ENCODE assay signal across 24 mouse cellular contexts in genomic region chr2:17959501-17959900, GRCm38 (mm10). TPM values are rescaled to one million over a fixed set of nuclear protein-coding genes. Genes with fewer than 3 reads are reported as not detected.
A peak's percentile ranks its signal among the peaks of the same experiment; 100 is the strongest.
DNase-seq lines count a peak whose midpoint lies in the region.
"Had no signal": no experiment of that assay in that cellular context is flagged by ENCODE, and none has a peak within 500 bp of the region (broad histone marks: within the 10 kb centered on the region; RNA-seq: fewer than 3 reads in every experiment).

No protein-coding gene starts in this region.

- no peak overlapping the region for H3K4me3 ChIP-seq in heart, embryonic 10.5 days
- H3K4me3 ChIP-seq: embryonic facial prominence, embryonic 13.5 days; forebrain, embryonic 12.5 days; heart, embryonic 15.5 days; hindbrain, embryonic 13.5 days had no signal

- peaks cover 5% of the 10 kb centered on the region; the same call in 1 of the 2 replicates for H3K9me3 ChIP-seq in heart, embryonic 10.5 days
- H3K9me3 ChIP-seq: forebrain, embryonic 12.5 days; heart, embryonic 15.5 days; hindbrain, embryonic 13.5 days had no signal

- H3K27ac ChIP-seq in heart, embryonic 10.5 days, result no peak overlapping the region
- H3K27ac ChIP-seq: embryonic facial prominence, embryonic 13.5 days; forebrain, embryonic 12.5 days; heart, embryonic 15.5 days; hindbrain, embryonic 13.5 days; hindbrain, postnatal 0 days had no signal

- 67% methylated on average over 1 of the region's 1 CpGs for WGBS in heart, embryonic 10.5 days

- peak; percentile 70 for DNase-seq in heart, adult 11 months
- no peak for DNase-seq in heart, embryonic 10.5 days (ENCODE audit: low spot score)
- peak; percentile 82 for DNase-seq in R1 (ENCODE audit: low read depth, low spot score)
- peak; percentile 31 for DNase-seq in embryo, embryonic 11 days
- DNase-seq in mesoderm, embryonic 11.5 days (ENCODE audit: low read depth, low spot score), result peak; percentile 40
- DNase-seq in spleen, postnatal 14 days (ENCODE audit: low spot score in 2 of 2), result no peak
- DNase-seq: adrenal gland, postnatal 10 days; cerebellum, adult 11 months; cerebellum, adult 8-10 months; cerebellum, postnatal 14 days; gastrocnemius, postnatal 25 days; heart, adult 18-20 months; heart, postnatal 14 days had no signal

- no peaks in the 10 kb centered on the region for H3K4me1 ChIP-seq in heart, embryonic 10.5 days
- H3K4me1 ChIP-seq: embryonic facial prominence, embryonic 13.5 days; forebrain, embryonic 12.5 days; heart, embryonic 15.5 days; hindbrain, embryonic 13.5 days had no signal

- no peaks in the 10 kb centered on the region for H3K27me3 ChIP-seq in heart, embryonic 10.5 days (ENCODE audit: insufficient read depth, poor library complexity, severe bottlenecking)
- H3K27me3 ChIP-seq: CH12.LX; embryonic facial prominence, embryonic 13.5 days; forebrain, embryonic 12.5 days; heart, embryonic 15.5 days; hindbrain, embryonic 13.5 days; Patski had no signal

- no peaks in the 10 kb centered on the region for H3K36me3 ChIP-seq in heart, embryonic 10.5 days
- H3K36me3 ChIP-seq: embryonic facial prominence, embryonic 13.5 days; forebrain, embryonic 12.5 days; heart, embryonic 15.5 days; hindbrain, embryonic 13.5 days had no signal

RNA-seq across cellular contexts. Expression of gene H2al2a, which starts 37.3 kb away (rescaled TPM):
- not detected in 2 replicates for polyA plus RNA-seq in heart, embryonic 10.5 days (2016; fragmentation: Nextera tagmentation; extraction: Ambion mirVana)
- polyA plus RNA-seq: brain, embryonic 14.5 days; embryonic facial prominence, embryonic 13.5 days; forebrain, embryonic 12.5 days; forebrain, embryonic 16.5 days; heart, embryonic 11.5 days; heart, embryonic 15.5 days; hindbrain, embryonic 13.5 days; hindbrain, postnatal 0 days; intestine, embryonic 14.5 days; Patski had no signal

Comparison
In these comparisons a context has a peak if more than half of its experiments do, and no peak if none do; other contexts are left out.
1. DNase-seq: peak in heart, adult 11 months (single experiment), R1 (single experiment), embryo, embryonic 11 days (single experiment) and mesoderm, embryonic 11.5 days (single experiment); none in heart, embryonic 10.5 days (single experiment) and spleen, postnatal 14 days (0 of 2).